Mouse (Mus musculus) thymus, adult 18-20 months (tissue): Measurements from ENCODE around the gene Sigirr.

ENCODE experiments used
- DNase-seq, 2 experiments: peaks; one replicate each; pipeline ENCODE4 v3.0.0; 2022; ENCODE audit warnings: mixed read lengths in 2 of 2

Gene Sigirr

DNA sequence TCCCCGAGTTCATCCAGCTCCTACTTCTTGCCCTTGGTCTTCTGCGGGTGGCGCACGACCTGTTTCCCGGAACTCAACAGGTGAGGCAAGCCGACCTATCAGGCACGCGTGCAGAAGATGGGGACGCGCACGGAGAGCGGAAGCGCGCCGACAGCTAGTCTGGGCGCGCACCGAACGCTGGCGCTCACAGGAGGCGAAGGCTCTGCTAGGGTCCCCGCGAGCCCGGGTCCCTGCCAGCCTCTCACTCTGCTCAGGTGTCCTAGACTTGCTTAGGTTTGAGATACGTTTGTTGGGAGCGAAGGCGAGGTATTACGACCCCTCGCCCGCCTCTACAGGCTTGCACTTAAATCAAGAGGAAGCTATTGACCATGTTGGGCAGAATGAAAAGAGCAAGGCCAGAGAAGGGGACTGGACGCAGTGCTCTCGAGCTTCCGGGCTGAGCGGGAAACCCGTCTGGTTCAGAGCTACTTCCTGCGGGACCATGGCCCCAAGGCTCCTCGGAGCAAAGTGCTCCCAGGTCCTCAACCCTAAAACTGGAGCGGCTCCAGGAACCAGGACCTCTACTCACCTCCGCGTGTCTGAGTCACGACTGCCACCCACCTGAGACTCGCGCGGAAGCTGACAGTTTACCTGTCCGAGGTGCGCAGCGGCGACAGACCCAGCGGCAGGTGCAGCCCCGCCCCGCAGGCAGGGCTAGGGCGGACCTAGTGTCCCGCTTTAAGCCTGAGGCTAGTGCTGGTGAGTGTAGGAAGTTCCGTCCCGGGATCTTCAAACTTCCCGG, at the start of gene Sigirr:
Sigirr (minus strand) TSS at position 662 of the 781 bp plus-strand sequence.
- DNase-seq = peak; percentile 42 to 52

DNA sequence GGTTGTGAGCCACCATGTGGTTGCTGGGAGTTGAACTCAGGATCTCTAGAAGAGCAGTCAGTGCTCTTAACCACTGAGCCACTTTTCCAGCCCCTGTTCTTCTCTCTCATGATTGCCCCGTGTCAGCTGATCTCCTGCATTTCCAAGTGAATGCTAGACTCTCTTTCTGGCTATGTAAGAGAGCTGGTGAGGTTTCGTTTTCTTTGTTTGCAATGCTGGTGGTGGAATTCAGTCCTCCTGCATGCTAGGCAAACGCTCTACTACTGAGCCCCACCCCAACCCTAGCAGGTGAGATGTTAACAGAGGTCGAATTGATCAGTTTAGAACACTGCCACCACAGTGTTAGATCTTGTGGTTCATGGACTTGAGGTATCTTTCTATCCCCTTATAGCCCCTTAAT, 48.3 kb upstream of the Sigirr start:
- DNase-seq = no peak

DNA sequence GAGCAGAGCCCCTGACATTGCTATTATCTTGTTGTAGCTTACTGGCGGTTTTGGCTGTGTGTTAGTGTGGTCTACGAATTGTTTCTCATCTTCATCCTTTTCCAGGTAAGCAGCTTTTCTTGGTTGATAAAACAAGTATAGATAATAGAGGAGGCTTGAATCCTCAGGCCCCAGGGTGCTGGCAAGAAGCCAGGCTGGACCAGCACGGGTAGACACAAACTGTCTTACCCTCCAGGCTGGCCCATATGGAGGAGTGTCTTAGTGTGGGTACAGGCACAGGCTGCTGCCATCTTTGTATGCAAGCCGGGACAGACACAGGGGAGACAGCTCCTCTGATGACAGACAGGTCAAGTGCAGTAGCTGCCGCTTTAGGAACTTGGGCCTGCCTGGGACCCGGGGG, 46.7 kb upstream of the Sigirr start:
- no peak for DNase-seq

GRCm38 (mm10) chr7:141146043-141146595, 45.7 kb upstream of the Sigirr start:
- DNase-seq = no peak

- DNase-seq = no peak
These were observed 45.0 kb upstream of the Sigirr start for GRCm38 (mm10) chr7:141145403-141145802.

- no peak for DNase-seq
These were observed 44.3 kb upstream of the Sigirr start for GRCm38 (mm10) chr7:141144650-141145049.

DNA sequence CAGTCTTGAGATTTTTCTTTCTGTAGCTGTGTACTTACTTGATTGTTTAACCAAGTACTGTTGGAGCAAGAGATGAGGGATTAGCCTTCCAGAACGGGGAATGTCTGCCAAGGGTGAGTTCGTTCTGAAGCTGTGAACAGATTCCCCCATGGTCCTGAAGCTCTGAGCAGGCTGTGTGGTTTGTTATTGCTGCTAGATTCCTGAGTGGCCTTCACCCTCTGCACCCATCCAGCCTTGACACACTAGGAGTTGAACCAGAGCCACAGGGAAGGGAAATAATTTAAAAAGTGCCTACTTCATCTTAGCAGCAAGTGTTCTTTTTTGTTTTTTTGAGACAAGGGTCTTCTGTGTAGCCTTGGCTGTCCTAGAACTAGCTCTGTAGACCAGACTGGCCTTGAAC, 43.5 kb upstream of the Sigirr start:
- DNase-seq = no peak

- DNase-seq = peak; percentile 18 to 20
These were observed 42.7 kb upstream of the Sigirr start for GRCm38 (mm10) chr7:141143112-141143511.

GRCm38 (mm10) chr7:141141326-141141725, 41.0 kb upstream of the Sigirr start:
- no peak for DNase-seq

DNA sequence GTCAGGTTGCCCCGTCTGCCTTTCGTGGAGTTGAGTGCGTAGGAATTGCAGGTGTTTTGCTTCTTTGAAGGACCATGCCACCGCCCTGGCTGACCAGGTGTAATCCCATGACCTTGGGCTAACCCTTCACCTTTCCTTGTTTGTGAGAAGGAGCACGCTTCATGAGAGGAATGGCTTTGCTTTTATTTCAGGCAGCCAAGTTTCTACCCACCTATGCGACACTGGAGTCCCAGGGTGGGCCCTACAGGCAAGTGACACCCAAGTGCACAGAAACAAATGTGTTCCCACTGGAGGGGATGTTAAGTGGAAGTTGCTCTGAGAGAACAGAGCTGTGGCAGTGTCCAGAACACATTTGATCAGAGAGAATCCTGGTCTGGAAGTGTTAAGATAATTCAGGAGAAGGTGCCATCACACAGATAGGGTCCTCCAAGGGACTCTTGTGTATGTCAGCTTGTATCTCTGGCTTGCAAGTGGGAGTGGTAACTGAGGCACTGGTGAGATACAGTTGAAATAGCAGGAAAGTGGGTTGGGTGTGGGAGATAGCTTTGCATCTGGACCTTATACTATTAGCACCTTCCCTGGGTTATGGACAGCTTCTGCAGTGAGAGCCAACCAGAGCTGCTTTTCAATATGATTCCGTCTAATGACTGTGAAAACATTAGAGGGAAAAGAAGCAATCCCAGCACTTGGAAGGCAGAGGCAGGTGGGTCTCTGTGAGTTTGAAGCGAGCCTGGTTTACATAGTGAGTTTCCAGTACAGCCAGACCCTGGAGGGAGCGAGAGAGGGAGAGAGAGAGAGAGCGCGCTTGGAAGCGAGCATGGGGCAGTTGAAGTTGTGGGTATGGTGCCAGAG, 31.8 kb upstream of the Sigirr start:
- DNase-seq = no peak

GRCm38 (mm10) chr7:141131024-141131820, 30.9 kb upstream of the Sigirr start:
- DNase-seq = peak; percentile 76 to 79

DNA sequence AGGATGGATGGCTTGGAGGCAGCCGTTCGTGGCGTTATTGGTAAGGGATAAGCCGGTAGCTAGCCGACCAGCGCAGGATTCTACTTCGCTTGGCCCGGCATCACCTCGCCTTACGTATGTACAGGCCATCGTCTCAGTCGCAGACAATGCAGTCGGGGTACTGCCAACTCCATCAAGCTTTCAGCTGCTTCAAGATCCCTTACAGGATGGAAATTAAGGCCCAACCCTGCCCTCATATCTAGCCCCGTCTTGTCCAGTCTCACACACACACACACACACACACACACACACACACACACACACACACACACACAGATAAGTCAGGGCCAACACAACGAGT, 23.1 kb upstream of the Sigirr start:
- no peak for DNase-seq

GRCm38 (mm10) chr7:141122689-141123516, 22.5 kb upstream of the Sigirr start:
- peak; percentile 80 to 88 for DNase-seq

DNA sequence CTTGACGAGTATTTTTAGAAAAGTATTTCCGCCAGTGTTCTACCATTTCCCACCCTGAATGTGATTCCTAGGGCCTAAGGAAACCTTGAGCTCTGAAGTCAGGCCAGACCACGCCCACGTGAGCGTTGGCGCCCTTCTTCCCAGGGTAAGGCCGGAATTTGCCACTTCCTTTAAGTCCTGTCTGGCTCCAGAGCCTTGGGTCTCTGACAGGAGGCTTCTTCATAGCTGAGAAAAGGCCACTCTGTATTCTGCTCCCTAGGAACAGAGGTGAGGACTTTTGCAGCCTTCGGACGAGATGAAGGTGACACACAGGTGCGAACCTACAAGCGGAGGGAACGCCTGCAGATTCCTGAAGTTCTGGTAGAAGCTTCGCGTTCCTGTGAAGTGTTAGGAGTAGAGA, 21.9 kb upstream of the Sigirr start, which contains the start of gene Ptdss2:
Ptdss2 (plus strand) TSS at position 138 of the 400 bp plus-strand sequence.
- no peak for DNase-seq

DNA sequence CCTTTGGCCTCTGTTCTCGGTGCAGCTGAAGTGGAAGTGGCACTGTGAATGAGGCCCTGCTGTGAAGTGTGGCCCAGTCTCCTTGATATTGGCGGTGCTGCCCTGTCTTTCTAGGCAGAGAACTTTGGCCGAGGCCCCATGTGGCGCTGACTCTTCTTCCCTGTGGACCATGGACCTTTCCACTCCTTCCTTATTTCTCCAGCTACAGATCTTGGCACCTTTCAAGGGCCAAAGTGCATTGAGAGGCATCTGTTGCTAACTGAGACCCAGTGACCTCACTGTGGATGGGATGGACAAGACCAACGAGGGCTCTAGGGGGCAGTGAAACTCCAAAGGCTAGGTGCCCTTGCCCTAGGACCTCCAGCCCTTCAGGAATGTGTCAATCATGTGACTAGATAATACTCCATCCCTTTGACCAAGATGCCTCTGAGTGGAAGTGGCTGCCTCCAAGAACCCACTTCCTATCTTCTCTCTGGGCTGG, 20.7 kb upstream of the Sigirr start:
- no peak for DNase-seq

GRCm38 (mm10) chr7:141120605-141121004, 20.2 kb upstream of the Sigirr start:
- no peak for DNase-seq

DNA sequence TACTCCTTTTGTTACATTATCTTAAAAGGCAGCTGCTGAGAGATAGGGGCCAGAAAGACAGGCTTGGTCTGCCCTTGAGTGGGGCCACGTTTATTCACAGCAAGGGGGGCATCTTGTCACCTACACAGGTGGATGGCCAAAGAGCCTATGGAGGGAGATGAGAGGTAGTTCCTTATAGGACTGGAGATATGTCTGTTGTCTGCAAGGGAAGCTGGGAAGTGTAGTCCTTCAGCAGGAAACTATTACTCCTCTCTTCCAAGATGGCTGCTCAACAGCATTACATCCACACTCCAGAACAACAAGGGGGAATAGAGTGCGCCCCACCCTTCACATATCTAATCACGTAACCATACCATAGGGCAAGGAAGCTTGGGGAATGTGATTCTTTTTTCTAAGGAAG, 19.1 kb upstream of the Sigirr start:
- no peak for DNase-seq

DNA sequence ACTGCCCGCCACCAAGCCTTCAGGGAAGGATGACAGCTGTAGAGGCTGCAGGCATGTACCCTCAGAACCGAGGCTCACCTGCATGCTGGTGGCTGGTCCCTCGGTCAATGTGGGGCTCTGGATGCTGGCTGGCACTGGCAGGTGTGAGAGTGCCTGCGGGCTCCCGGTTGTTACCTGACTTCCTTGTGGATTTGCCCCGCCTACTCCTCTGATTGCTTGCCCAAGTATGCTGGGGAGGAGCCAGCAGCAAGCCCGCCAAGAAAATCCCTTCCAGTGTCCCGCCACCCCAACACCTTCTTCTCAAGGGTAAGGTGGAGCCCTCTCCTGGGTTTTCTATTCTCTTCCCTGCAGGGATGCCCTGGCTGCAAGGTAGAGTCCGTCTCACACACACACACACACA, 17.3 kb upstream of the Sigirr start, which contains the start of gene Ano9:
Ano9 (minus strand) TSS at position 171 of the 400 bp plus-strand sequence.
- no peak for DNase-seq

- no peak for DNase-seq
These were observed 15.5 kb upstream of the Sigirr start for GRCm38 (mm10) chr7:141115874-141116273.

DNA sequence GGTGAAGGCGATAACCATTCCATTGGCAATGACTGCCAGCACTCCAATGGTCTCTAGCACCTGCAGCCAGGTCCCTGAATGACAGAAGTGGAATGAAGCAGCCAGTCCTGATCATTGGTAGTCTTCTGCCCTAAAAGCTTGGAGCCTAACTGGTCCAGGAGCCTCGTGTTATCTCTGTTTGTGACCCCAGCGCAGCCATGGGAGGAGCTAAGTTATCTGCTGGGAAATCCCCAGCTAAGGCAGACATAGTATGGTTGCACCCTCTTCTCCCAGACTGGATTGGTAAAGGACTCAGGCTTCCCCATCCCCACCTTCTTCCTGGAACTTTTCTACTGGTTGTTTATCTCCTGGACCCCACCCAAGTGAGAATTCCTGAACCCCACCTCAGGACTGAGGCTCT, 2.8 kb upstream of the Sigirr start:
- DNase-seq = no peak

- no peak for DNase-seq
These were observed 3.2 kb downstream of the Sigirr start for GRCm38 (mm10) chr7:141097177-141097576.

DNA sequence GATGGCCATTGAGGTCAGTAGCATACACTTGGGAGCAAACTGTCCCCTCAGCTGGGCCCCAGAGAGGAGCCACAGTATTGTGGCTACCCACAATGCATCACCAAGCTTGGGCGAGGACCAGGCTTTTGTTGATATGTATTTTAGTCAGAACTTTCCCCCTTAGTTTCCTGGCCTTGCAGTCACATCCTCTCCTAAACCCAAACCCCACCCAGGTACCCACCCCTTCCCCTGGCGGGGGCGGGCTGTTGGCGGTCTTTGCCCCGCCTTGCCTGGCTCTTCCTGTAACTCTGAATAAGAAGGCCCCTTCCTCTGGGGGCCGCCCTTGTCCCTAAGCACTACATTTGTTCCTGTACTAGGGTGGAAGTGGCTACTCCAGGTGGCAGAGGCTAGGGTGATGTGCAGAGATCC, 3.7 kb downstream of the Sigirr start:
- peak; percentile 90 to 95 for DNase-seq
